Mouse (Mus musculus): ENCODE results near the gene Lrrc2.

Lrrc2 gene

DNA sequence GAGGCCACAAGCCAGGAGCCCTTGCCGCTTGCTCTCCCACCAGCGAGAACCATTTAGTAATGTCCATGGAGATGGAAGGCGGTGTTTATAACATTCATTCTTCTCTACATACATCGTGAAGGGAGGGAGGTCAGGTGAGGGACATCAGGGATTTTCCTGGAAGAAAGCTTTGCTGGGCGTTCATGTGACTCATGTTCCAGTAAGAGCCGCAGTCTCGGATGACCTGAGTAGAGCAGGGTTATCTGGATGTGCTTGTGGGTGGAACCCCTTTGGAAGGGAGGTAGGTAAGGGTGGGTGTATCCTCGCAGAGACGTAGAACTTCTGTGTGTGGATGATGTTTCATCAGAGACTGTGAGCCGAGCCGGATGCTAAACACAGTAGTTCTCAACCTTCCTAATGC, at the start of gene Lrrc2:
Gene Lrrc2, plus strand, starts transcription at position 149 of the 400 bp plus-strand sequence.
- DNase-seq, result no peak

GRCm38 (mm10) chr9:110902271-110902670, 49.1 kb upstream of the Lrrc2 start:
- no peak for DNase-seq

DNA sequence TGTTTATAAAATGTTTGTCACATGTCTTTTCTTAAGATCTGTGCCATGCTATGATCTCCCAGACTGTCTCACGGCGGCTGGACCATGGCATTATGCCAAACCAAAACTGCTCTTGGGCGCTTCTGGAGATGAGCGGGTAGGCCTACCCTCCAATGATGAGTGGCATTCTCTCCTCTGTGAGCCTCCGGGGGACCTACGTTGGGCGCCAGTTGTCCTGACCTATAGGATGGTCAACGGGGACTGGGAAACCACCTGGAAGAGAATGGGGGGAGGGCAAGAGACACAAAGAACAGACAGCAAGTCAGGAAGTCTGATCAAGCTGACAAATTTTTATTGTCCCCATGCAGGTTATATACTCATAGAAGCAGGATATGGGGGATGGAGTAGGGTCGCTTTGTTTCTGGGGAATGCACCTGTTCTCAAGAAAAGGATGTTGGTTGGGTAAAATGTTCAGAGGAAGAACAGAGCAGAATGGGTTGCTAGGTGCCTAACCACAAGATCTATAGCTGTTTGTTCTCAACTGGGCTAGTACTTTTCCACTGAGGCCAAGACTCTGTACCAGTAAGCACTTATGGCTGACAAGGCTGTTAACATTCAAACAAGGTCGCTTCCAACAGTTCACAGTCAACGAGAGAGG, 44.0 kb upstream of the Lrrc2 start:
- peak; percentile 66 for DNase-seq

GRCm38 (mm10) chr9:110907838-110908630, 43.3 kb upstream of the Lrrc2 start:
- DNase-seq, result no peak

DNA sequence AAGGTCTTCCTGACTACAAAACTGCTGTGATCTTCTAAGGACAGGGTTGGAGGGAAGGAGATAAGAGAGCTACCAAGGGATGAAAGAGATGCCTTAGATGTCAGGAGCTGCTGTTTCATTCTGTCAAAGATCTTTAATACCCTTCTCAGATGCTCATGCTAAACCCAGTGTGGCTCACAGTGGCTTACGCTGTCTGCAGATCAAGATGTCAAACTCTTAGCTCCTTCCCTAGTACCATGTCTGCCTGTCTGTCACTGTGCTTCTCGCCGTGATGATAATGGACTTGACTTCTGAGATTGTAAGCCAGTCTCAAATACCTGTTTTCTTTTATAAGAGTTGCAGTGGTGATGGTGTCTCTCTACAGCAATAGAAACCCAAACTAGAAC, 42.7 kb upstream of the Lrrc2 start:
- no peak for DNase-seq

DNA sequence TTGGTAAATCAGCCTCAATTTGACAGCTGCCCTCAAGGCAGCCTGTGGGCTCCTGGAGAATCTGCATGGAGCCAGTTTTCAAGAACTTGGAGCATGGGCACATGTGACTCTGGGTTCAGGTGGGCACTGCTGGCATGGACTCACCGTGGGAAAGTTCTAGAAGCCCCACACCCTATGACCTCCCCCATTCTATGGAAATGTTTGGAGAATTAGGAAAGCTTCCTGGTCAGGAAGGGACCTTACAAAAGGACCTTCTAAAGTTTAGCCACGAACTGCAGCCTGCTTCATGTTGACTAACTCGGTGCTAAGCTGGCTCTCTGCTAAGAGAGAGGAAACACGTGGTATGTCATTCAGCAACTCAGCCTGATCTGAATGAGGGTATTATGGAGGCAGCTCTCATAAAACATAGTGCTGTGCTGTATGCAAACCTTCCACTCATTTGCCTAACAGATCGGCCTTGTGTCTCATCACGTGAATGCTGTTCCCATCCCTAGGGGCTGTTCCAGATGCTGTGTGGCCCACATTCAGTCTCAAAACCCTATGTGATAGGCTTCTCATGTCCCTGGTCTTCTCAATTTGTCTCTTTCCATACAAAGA, 41.9 kb upstream of the Lrrc2 start:
- DNase-seq, result peak; percentile 58

DNA sequence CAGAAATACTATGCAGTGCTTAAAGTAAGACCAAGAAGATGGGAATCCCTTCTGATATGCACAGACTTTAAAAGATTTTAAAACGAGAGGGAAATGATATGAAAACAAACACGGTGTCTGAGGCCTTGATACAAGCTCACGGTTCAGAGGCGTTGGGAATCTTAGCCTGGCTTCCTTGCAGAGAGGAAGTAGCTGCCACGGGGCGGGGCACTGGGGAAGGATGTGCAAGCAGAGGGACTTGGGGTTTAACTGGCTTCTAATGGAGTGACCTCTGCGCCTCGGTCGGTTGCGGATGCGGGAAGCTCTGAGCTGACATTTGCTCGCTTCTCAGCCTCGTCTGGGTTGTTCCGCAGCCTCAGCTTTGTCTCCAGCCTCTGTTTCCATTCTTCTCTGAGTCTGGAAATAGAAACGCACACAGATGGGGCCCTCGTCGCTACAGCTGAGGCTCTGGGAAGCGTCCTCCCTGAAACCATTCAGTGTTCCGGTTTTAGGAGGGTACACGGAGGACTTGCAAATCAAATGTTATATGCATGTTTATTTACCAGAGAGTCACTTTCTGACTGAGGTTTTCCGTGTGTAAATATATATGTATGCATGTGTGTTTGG, 36.6 kb upstream of the Lrrc2 start:
- no peak for DNase-seq

GRCm38 (mm10) chr9:110915466-110915865, 35.9 kb upstream of the Lrrc2 start:
- no peak for DNase-seq

GRCm38 (mm10) chr9:110916786-110917185, 34.6 kb upstream of the Lrrc2 start, which contains the start of gene Fam240a:
Fam240a (minus strand) TSS chr9:110916861.
- no peak for DNase-seq

DNA sequence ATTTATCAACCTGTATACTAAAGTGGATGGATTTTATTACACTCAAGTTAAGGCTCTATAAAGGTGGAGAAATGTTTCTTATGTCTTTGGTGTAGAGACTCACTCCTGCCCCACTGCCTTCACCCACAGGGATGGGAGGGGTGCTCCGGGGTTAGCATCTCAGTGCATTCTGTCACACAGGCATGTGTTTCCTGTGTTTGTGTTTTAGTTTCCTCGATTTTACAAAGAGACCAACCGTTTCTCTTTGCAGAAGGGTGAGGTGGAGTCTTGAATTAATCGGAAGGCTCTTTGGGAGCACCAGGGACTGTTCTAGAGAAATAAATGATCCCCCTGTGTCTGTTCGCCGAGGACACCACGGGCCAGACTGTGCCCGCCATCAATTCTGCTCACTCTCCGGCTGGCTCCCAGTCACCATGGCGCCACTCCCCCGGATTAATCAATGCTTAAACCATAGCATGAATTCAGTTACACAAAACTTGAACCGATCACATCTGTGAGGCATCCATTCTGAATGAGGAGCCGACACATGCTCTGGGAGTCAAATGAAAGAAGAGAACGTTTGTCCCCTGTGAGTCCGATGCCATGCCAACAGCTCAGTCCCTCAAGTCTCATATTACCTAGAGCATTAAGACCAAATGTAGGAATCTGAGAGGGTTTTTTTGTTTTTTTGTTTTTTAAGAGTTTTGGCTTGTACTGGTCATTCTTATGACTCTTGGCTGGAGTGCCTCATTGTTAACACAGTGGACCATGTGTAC, 30.5 kb upstream of the Lrrc2 start:
- peak; percentile 71 for DNase-seq

DNA sequence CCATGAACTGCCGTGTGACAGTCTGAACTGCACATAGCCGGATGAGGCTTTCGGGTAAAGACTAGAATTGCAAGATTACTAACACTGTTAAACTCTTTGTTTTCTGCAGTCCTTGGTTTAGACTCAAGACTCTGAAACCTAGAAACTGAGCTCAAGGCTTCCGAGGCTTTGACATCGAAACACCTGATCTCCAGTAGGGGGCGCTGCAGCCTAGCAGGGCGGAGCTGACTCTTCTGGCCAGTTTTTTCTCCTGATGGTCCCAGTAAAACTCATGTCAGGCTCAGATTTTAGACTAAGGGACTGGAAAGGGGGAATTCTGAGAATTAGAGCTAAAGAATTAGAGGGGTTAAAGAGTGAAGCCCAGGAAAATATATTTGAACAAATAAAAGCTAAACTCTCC, 28.6 kb upstream of the Lrrc2 start:
- peak; percentile 87 for DNase-seq

DNA sequence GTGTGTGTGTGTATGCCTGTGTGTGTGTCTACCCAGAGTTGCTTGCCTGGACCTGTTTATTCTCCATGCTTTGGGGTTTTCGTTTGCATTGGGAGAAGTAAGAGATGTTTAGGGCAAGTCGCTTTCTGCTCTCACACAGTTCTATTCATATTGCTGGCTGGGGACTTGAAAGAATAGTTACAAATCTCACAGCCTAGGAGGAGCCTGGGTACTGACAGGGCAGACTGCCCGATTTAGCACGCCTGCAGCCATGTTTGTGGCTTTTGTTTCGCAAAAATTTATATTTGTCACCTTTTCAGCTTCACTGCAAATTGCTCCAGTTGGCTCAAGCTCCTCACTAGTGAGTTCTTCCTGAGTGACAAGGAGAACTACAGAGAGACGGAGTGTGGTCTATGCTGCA, 19.8 kb upstream of the Lrrc2 start:
- no peak for DNase-seq

DNA sequence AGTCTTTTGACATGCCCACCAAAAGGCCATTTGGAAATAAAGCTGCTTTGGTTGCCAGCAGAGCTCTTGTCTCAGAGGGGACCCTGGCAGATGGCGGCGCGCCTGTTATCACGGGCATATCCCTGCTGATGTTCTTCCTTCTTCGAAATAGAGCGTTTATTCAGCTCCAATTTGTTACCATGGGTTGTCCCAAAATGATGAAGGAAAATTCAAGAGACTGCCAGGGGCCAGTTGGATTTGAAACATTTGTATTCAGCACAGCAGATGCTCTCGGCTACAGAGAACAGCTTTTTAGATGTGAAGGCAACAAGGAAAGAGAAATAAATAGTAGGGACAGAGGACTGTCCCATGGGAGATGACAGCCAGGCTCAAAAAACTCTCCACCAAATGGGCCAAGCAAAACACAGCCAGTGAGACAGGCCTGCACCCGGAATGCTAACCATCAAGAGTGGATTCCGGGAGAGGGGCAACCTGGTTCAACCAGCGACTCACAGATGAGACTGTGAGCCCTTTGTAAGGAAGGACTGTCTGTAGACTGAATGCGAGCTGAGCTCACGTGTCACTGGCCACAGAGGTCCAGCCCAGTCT, 17.4 kb upstream of the Lrrc2 start:
- no peak for DNase-seq

DNA sequence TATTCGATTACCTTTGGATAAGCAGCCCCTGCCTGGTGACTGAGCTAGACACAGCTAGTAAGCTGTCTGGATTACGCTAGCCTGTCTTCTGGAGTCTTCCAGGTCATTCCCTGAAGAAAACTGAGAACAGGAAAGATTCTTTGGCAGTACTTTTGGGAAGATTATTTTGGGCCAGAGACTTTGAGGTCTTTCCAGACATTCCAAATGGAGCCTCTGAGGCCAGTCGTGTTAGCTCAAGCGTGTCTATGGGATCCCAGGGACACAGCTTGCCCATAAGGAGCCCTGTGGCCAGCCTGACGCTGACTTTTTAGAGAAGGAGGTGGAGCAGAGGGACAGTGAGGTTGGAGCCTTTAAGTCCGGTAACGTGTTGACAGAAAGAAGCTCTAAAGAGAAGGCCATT, 15.4 kb upstream of the Lrrc2 start:
- DNase-seq, result no peak

DNA sequence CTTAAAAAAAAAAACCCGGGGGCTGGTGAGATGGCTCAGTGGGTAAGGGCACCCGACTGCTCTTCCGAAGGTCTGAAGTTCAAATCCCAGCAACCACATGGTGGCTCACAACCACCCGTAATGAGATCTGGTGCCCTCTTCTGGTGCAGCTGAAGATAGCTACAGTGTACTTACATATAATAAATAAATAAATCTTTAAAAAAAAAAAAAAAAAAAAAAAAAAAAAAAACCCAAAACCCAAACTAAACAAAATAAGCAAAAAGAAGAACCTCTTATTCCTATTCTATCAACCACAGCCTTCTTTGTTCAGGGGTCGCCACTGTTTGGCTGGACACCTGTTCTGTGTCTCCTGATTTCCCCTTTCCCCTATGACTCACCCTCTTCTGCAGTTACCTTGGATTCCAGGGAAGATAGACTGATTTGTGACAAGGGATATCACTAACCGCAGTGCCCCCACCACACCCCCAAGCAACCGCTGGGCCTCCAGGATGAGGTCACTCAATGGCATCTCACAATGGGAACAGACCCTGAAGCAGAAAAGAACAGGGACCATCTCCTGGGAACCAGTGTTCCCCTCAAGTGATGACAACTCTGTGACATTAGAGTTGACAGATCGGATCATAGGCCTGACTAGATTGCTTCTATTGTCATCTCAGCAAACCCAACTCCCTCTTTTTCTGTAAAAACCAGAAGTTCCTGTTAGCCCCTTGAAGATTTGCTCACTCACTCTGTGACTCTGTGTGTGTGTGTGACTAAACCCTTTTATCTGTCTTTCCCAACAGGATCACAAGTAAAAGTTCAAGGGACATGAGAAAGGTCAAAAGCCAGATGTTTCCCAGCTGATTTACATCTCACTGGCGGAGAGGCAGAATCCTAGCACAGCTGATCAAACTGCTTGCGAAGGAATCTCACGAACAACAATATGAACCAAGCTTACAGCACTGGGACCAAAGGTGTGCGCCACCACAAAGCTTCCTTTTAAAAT, 13.5 kb upstream of the Lrrc2 start:
- peak; percentile 28 for DNase-seq

- DNase-seq, result peak; percentile 44
These were observed 7.1 kb upstream of the Lrrc2 start for GRCm38 (mm10) chr9:110944265-110944664.

DNA sequence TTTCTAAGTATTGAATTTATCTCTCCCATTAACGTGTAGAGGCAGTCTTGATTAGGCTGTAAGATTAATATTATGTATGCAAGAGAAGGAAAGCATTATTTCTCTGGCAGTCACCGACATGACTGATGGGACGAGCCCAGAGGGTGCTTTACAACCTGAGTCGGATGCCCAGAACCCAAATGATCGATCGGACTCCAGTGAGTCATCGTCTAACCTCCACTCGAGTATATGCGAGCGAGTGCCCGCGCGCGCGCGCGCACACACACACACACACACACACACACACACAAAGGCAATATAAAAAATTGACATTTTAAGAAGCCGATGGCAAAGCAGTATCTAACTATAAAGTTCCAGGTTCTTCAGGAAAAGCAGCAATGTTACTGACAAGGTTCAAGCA, 6.0 kb upstream of the Lrrc2 start:
- DNase-seq, result no peak

DNA sequence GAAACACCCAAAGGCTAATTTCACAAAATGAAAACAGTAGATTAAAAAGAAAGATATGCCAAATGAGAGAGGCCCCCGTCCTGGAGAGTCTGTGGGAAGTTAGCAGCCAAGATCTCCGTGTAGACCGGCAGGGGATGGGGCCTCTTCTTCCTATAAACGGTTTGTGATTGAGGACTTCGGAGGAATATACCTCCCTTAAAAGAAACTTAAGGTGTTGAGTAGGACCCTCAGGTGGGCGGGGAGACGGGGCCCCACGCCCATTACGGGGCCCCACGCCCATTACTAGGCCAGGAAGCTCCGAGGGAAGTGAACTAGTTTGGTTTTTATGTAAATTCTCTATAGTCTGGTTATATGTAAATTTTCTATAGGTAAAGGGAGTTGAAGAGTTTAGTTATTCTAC, 5.4 kb upstream of the Lrrc2 start, which contains the start of gene Tdgf1:
Gene Tdgf1, minus strand, starts transcription at position 233 of the 400 bp plus-strand sequence.
- no peak for DNase-seq

GRCm38 (mm10) chr9:110946548-110947044, 4.7 kb upstream of the Lrrc2 start:
- peak; percentile 67 for DNase-seq

GRCm38 (mm10) chr9:110947261-110947661, 4.1 kb upstream of the Lrrc2 start:
- no peak for DNase-seq

DNA sequence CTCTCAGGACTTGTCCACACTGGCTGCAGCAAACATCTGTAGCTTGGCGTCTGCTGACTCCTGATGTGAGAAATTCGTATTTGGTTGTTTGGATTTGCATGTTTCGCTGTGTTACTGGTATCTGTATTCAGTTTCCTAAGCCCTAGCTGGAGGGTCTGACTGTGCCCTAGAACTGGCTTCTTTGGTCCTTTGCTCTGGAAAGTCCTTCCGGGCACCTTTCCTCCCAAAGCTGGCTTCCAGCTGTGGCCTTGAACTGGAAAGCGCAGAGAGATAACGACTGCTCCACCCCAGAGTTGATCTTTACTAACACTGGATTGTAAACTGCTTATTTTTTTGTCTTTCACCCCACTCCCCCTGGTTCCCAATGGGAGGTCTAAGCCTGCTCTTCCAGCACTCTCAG, 3.4 kb upstream of the Lrrc2 start:
- DNase-seq, result no peak

Measured in thymus, postnatal 14 days (tissue).